Mouse (Mus musculus) testis, adult 2 months (tissue): Measurements from ENCODE around the gene Olfr561. TPM values are rescaled to one million over a fixed set of nuclear protein-coding genes. Genes with fewer than 3 reads are reported as not detected.

Experiments
- H3K27ac ChIP-seq: fragments of 200-500 bp; 2 replicates; pipeline ENCODE4 v1.5.1; 2012; ENCODE audit warnings: low read depth, low read length; ENCODE audit not compliant: control insufficient read depth, insufficient read depth
- H3K27me3 ChIP-seq: fragments of 200-500 bp; 2 replicates; pipeline ENCODE4 v1.6.1; 2012; ENCODE audit warnings: mild to moderate bottlenecking, low read length, moderate library complexity; ENCODE audit not compliant: control insufficient read depth, insufficient read depth
- H3K36me3 ChIP-seq: fragments of 200-500 bp; 2 replicates; pipeline ENCODE4 v1.6.1; 2012; ENCODE audit warnings: mild to moderate bottlenecking, low read length; ENCODE audit not compliant: control insufficient read depth, insufficient read depth
- H3K4me1 ChIP-seq: fragments of 200-500 bp; 2 replicates; pipeline ENCODE4 v1.6.1; 2012; ENCODE audit warnings: low read length; ENCODE audit not compliant: control insufficient read depth, insufficient read depth
- H3K4me3 ChIP-seq: fragments of 200-500 bp; 2 replicates; pipeline ENCODE4 v1.5.1; 2012; ENCODE audit warnings: low read depth, mild to moderate bottlenecking, low read length, moderate library complexity, mixed read lengths; ENCODE audit not compliant: control insufficient read depth
- CTCF ChIP-seq: fragments of 200-500 bp; IDR thresholded peaks from 2 replicates; pipeline ENCODE4 v1.5.1; 2012; ENCODE audit warnings: low read depth, mild to moderate bottlenecking, inconsistent platforms, low read length, moderate library complexity; ENCODE audit not compliant: control insufficient read depth, insufficient read depth, insufficient replicate concordance
- POLR2A ChIP-seq: fragments of 200-500 bp; IDR thresholded peaks from 2 replicates; pipeline ENCODE4 v1.6.1; 2012; ENCODE audit warnings: low read depth, mild to moderate bottlenecking, inconsistent platforms, low read length, moderate library complexity; ENCODE audit not compliant: control insufficient read depth
- polyA plus RNA-seq: library from polyadenylated mRNA; depleted of rRNA; stranded (reverse); fragments of >200 nt; gene quantifications from 2 replicates; pipeline ENCODE4 v1.2.3, GENCODE M21; 2012; rRNA removed

Gene Olfr561
- not detected in 2 replicates for polyA plus RNA-seq

DNA sequence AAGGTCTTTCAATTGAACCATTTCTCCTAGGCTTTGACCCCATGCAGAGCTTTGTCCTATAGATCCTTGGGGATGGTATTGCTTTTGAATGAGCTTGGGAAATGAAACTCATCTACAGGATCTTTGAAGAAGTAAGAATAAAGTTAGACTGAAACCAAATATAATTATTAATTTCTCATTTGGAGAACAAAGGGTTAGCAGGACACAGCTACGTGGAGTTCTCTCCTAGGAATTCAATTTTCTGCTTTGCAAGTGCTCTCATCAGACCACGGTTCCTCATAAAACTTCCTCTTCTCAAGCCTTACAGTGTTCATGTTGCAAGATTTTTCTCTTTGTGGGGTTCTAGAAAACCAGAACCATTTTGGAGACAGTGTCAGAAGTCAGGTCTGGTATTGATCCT lies at the start of gene Olfr561:
Gene Olfr561 (plus strand): TSS at position 301 of the 400 bp plus-strand sequence.
- Histone ChIP-seq H3K4me3 (no peak within 1 kb of the TSS), H3K36me3 (no peaks in the 10 kb centered on the region), H3K27ac (no peak within 1 kb of the TSS), H3K27me3 (no peaks in the 10 kb centered on the region), H3K4me1 (no peaks in the 10 kb centered on the region)
- TF ChIP-seq CTCF: no peak
- no peak for TF ChIP-seq POLR2A

DNA sequence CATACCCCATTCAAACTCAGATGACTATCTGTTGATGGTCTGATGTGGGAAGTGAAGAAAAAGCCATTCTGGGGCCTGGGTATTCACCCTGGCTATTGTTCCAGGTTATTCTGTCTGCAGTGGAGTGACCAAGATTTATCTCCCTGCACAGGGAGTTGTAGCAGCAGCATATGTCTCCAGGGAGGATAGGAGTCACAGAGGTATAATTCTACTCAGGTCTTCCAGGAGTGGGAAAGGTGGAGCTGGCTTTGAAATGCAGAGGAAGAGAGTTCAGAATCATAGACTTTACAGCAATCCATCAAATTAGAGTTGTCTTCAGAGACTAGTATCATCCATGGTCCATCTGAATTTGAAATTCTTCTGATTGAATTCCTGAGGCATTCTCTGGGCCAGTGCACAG lies 43.6 kb upstream of the Olfr561 start, which contains the start of gene Olfr559:
Gene Olfr559 (minus strand): TSS at position 101 of the 400 bp plus-strand sequence.
- Histone ChIP-seq H3K4me1 (no peaks in the 10 kb centered on the region), H3K36me3 (no peaks in the 10 kb centered on the region), H3K27ac (no peak within 1 kb of the TSS), H3K27me3 (no peaks in the 10 kb centered on the region), H3K4me3 (no peak within 1 kb of the TSS)
- TF ChIP-seq CTCF: no peak
- no peak for TF ChIP-seq POLR2A

DNA sequence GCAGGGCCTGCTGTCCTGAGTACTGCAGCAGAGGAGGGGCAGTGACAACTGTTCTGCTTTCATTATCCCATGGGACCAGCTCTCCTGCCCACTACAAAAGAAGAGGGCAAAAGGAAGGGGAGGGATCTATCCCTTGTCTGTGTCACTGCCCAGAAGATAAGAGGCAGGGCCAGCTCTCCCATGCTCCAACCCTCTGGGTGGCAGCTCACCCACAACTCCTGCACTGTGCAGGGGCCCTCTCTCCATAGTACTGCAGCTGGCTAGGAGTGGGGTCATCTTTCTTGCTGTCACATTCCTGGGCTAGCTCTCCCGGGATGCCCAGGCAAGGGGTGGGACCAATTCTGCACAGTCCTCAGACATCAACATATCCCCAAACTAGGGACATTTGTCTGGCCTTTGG lies 37.2 kb upstream of the Olfr561 start:
- Histone ChIP-seq H3K4me3 (no peak overlapping the region), H3K27me3 (no peaks in the 10 kb centered on the region), H3K36me3 (no peaks in the 10 kb centered on the region), H3K27ac (no peak overlapping the region), H3K4me1 (no peaks in the 10 kb centered on the region)
- TF ChIP-seq CTCF (no peak), POLR2A (no peak)

DNA sequence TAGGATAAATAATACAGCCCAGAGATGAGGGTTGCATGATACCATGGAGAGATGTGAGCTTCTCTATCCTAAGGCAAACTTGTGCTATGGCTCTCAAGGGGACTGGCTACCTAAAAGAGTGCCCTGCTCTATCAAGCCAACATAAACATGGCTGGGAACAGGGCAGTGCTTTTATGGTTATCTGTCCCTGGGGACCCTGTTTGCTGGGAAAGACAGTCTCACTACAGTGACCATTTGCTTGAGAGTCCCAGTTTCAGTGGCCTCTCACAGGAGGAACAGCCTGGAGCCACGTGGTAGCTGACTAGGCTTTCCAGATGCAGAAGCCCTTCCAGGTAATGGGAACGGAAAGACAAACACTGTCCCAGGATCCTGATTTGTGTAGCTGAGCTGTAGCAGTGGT lies 33.3 kb upstream of the Olfr561 start:
- Histone ChIP-seq H3K27me3 (no peaks in the 10 kb centered on the region), H3K36me3 (no peaks in the 10 kb centered on the region), H3K4me1 (no peaks in the 10 kb centered on the region), H3K27ac (no peak overlapping the region), H3K4me3 (no peak overlapping the region)
- TF ChIP-seq POLR2A (no peak), CTCF (no peak)

DNA sequence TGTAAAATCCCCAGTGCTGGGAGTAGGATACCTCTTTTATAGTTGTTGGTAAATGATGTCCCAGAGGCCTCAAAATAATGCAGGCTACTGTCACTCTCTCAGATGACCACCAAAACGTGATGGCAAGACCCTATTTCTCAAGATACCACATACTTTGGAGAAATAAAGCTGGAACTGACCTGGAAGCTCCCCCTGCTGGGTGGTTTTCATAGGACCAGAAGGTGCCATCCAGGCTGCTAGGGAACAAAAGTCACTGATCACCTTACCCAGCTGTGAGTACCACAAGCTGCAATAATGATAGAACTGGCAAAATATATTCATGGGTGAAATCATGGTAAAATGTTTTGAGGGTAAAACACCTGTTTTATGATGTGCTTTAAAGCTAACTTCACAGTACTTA lies 18.9 kb upstream of the Olfr561 start:
- no peaks in the 10 kb centered on the region for H3K36me3 ChIP-seq
- H3K4me1 ChIP-seq: no peaks in the 10 kb centered on the region
- TF ChIP-seq POLR2A (no peak), CTCF (no peak)
- H3K27me3 ChIP-seq: no peaks in the 10 kb centered on the region
- H3K27ac ChIP-seq: no peak overlapping the region
- H3K4me3 ChIP-seq: no peak overlapping the region

DNA sequence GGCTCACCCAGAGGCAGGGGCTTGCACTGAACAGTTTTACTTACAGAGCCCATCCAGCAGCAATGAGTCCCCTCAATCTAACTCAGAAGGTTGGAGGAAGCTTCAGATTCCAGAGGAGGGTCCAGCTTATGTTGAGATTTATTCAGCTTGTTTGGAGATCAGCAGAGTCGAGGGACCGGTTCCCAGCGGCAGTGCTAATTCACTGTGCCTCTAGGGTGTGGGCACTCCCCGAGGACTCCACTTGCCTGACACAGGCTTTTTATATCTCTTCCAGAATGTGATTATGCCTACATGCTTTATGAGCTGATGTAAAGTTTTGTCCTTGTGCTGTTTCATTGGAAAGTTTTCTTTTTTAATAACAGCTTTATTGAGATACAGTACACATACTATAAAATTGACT lies 11.8 kb upstream of the Olfr561 start, which contains the start of the genes Olfr560 and Olfr78:
Gene Olfr560 (minus strand): TSS at position 101 of the 400 bp plus-strand sequence.
Gene Olfr78 (minus strand): TSS at position 206 of the 400 bp plus-strand sequence.
- Histone ChIP-seq H3K4me3 (no peak within 1 kb of the TSS), H3K27me3 (no peaks in the 10 kb centered on the region), H3K4me1 (no peaks in the 10 kb centered on the region), H3K36me3 (no peaks in the 10 kb centered on the region), H3K27ac (no peak within 1 kb of the TSS)
- TF ChIP-seq POLR2A (no peak), CTCF (no peak)

DNA sequence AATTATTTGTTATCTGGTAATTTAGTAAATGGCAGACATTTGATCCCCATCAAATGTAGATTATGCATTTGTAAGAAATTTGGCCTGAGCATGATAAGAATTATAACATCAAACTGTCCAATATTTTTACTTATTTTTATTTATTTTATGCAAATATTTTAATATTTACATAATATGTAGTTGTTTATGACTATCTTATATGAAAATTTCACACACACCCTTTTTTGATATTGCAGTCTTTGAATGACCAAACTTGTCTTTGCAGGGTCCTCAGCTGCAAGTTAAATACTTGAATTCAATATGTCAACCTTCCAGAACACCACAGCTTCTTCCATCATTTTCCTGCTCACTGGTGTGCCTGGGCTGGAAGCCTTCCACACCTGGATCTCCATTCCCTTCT lies 32.2 kb downstream of the Olfr561 start, which contains the start of gene Olfr564:
Gene Olfr564 (plus strand): TSS at position 301 of the 400 bp plus-strand sequence.
- Histone ChIP-seq H3K4me3 (no peak within 1 kb of the TSS), H3K4me1 (no peaks in the 10 kb centered on the region), H3K27ac (no peak within 1 kb of the TSS), H3K36me3 (no peaks in the 10 kb centered on the region), H3K27me3 (no peaks in the 10 kb centered on the region)
- TF ChIP-seq POLR2A: no peak
- TF ChIP-seq CTCF: no peak

Other genes starting within 250 kb of the Olfr561 start
- not detected in 2 replicates for gene Olfr547, start 236.5 kb upstream of the Olfr561 start, polyA plus RNA-seq
- gene Olfr548-ps1, start 230.3 kb upstream of the Olfr561 start, polyA plus RNA-seq: not detected in 2 replicates
- gene Olfr549, start 221.4 kb upstream of the Olfr561 start, polyA plus RNA-seq: not detected in 2 replicates
- 0.54 and 0.59 TPM in 2 replicates for gene Trim21, start 205.7 kb upstream of the Olfr561 start, polyA plus RNA-seq
- not detected in 2 replicates for gene Olfr550, start 199.8 kb upstream of the Olfr561 start, polyA plus RNA-seq
- not detected in 2 replicates for gene Olfr551, start 179.3 kb upstream of the Olfr561 start, polyA plus RNA-seq
- gene Olfr552, start 173.5 kb upstream of the Olfr561 start, polyA plus RNA-seq: not detected in 2 replicates
- not detected in 2 replicates for gene Olfr553, start 153.0 kb upstream of the Olfr561 start, polyA plus RNA-seq
- 0.14 and 0.26 TPM in 2 replicates for gene Olfr554, start 132.8 kb upstream of the Olfr561 start, polyA plus RNA-seq
- gene Olfr555, start 112.4 kb upstream of the Olfr561 start, polyA plus RNA-seq: not detected in 2 replicates
- not detected in 2 replicates for gene Olfr556, start 106.3 kb upstream of the Olfr561 start, polyA plus RNA-seq
- 6.0 and 8.3 TPM in 2 replicates for gene Trim68, start 83.9 kb upstream of the Olfr561 start, polyA plus RNA-seq
- 0.10 TPM in 1 of 2 replicates, not detected in the other for gene Olfr557, start 75.3 kb upstream of the Olfr561 start, polyA plus RNA-seq
- gene Olfr558, start 69.0 kb upstream of the Olfr561 start, polyA plus RNA-seq: 0.19 and 0.25 TPM in 2 replicates
- 0.25 and 0.47 TPM in 2 replicates for gene Olfr33, start 52.2 kb upstream of the Olfr561 start, polyA plus RNA-seq
- not detected in 2 replicates for gene Olfr559, start 43.7 kb upstream of the Olfr561 start, polyA plus RNA-seq
- gene Olfr560, start 11.9 kb upstream of the Olfr561 start, polyA plus RNA-seq: not detected in 2 replicates
- 1.1 and 1.3 TPM in 2 replicates for gene Olfr78, start 11.8 kb upstream of the Olfr561 start, polyA plus RNA-seq
- gene Olfr564, start 32.3 kb downstream of the Olfr561 start, polyA plus RNA-seq: not detected in 2 replicates
- gene Olfr566, start 87.5 kb downstream of the Olfr561 start, polyA plus RNA-seq: not detected in 2 replicates
- 0.26 and 0.59 TPM in 2 replicates for gene Olfr568, start 105.9 kb downstream of the Olfr561 start, polyA plus RNA-seq
- not detected in 2 replicates for gene Olfr569, start 119.7 kb downstream of the Olfr561 start, polyA plus RNA-seq
- gene Olfr570, start 123.4 kb downstream of the Olfr561 start, polyA plus RNA-seq: 0.23 TPM in 1 of 2 replicates, not detected in the other
- not detected in 2 replicates for gene Olfr571, start 146.3 kb downstream of the Olfr561 start, polyA plus RNA-seq
- not detected in 2 replicates for gene Olfr572, start 153.2 kb downstream of the Olfr561 start, polyA plus RNA-seq
- gene Olfr573-ps1, start 171.4 kb downstream of the Olfr561 start, polyA plus RNA-seq: not detected in 2 replicates
- gene Olfr574, start 177.2 kb downstream of the Olfr561 start, polyA plus RNA-seq: not detected in 2 replicates
- gene Olfr575, start 187.6 kb downstream of the Olfr561 start, polyA plus RNA-seq: not detected in 2 replicates
- not detected in 2 replicates for gene Olfr576, start 191.4 kb downstream of the Olfr561 start, polyA plus RNA-seq
- gene Olfr577, start 204.7 kb downstream of the Olfr561 start, polyA plus RNA-seq: not detected in 2 replicates
- gene Olfr578, start 218.1 kb downstream of the Olfr561 start, polyA plus RNA-seq: not detected in 2 replicates